Mouse (Mus musculus) erythroblast, embryonic 14.5 days (primary cell): ENCODE measurements around the gene Podxl.

ENCODE experiments used
- GATA1 ChIP-seq: IDR thresholded peaks from 2 replicates; pipeline ENCODE4 v1.6.1; 2012; ENCODE audit warnings: low read length, inconsistent platforms, mixed read lengths
- TAL1 ChIP-seq: IDR thresholded peaks from 3 replicates; pipeline ENCODE4 v1.6.1; 2012; ENCODE audit warnings: low read length, inconsistent platforms, mixed read lengths

GRCm38 (mm10) chr6:31524121-31524520 is 39.7 kb downstream of the Podxl start:
- no peak for TF ChIP-seq TAL1
- no peak for TF ChIP-seq GATA1
